Mouse (Mus musculus) G1E (cell line): ENCODE results near the gene Faiml. TPM values are rescaled to one million over a fixed set of nuclear protein-coding genes. Genes with fewer than 3 reads are reported as not detected.

Source experiments
- ATAC-seq: 2 replicates; pipeline ENCODE4 v1.8.0; 2016; ENCODE audit warnings: mild to moderate bottlenecking; ENCODE audit not compliant: insufficient number of reproducible peaks, poor library complexity, low FRiP score, severe bottlenecking; ENCODE audit errors: extremely low read depth
- DNase-seq: peaks from one replicate; pipeline ENCODE4 v3.0.0; 2012; ENCODE audit warnings: low spot score
- H3K27me3 ChIP-seq: 2 replicates; pipeline ENCODE4 v1.6.1; 2012; ENCODE audit warnings: mild to moderate bottlenecking, low read length, inconsistent platforms; ENCODE audit not compliant: insufficient read depth
- H3K36me3 ChIP-seq: replicated peaks from 2 replicates; pipeline ENCODE3; 2012; ENCODE audit warnings: mild to moderate bottlenecking, inconsistent platforms
- H3K4me1 ChIP-seq: 2 replicates; pipeline ENCODE4 v1.6.1; 2012; ENCODE audit warnings: low read depth, low read length, inconsistent platforms, mixed read lengths; ENCODE audit not compliant: insufficient read depth
- H3K4me3 ChIP-seq: 2 replicates; pipeline ENCODE4 v1.5.1; 2012; ENCODE audit warnings: low read depth, mild to moderate bottlenecking, inconsistent platforms, low read length, moderate library complexity, mixed read lengths
- H3K9me3 ChIP-seq: replicated peaks from 2 replicates; pipeline ENCODE4 v1.6.1; 2012; ENCODE audit warnings: inconsistent platforms
- CTCF ChIP-seq: IDR thresholded peaks from 2 replicates; pipeline ENCODE4 v1.5.1; 2012; ENCODE audit warnings: low read depth, low read length, inconsistent platforms, mixed read lengths
- GATA1 ChIP-seq: IDR thresholded peaks from 2 replicates; pipeline ENCODE4 v1.6.1; 2012; ENCODE audit warnings: borderline replicate concordance, low read length, inconsistent platforms, mixed read lengths
- GATA2 ChIP-seq: IDR thresholded peaks from 2 replicates; pipeline ENCODE4 v1.6.1; 2012; ENCODE audit warnings: low read depth, low read length, inconsistent platforms, borderline replicate concordance
- POLR2AphosphoS5 ChIP-seq: IDR thresholded peaks from 2 replicates; pipeline ENCODE4 v1.6.1; 2012; ENCODE audit warnings: low read depth, low read length, inconsistent platforms; ENCODE audit not compliant: insufficient replicate concordance
- TAL1 ChIP-seq: conservative IDR thresholded peaks from 2 replicates; pipeline ENCODE4 v1.6.1; 2012; ENCODE audit warnings: low read depth, low read length, inconsistent platforms, mixed read lengths
- polyA plus RNA-seq: library from polyadenylated mRNA; stranded (reverse); fragments of >175 nt; gene quantifications from 2 replicates; pipeline ENCODE4 v1.2.3, GENCODE M21; 2012
- total RNA-seq, 2 experiments: library from RNA; stranded (forward) in 1 of 2; stranded (reverse) in 1 of 2; fragments of 200-1000 nt in 1 of 2; fragments of >200 nt in 1 of 2; fragmentation: Nextera tagmentation in 1 of 2; gene quantifications; 2 replicates each; pipeline ENCODE4 v1.2.3; 2014 to 2017

Faiml gene
- total and polyA plus RNA-seq, 3 experiments: not detected

- no peak for DNase-seq
- H3K36me3 ChIP-seq: peaks cover 29% of the 10 kb centered on the region
- peaks cover 77% of the 10 kb centered on the region for H3K4me1 ChIP-seq
- ATAC-seq: no peak
- H3K27me3 ChIP-seq: no peaks in the 10 kb centered on the region
- H3K9me3 ChIP-seq: no peaks in the 10 kb centered on the region
- peak overlapping the region; percentile 86 for H3K4me3 ChIP-seq
- no peak for TF ChIP-seq POLR2AphosphoS5
- no peak for TF ChIP-seq GATA2
- TF ChIP-seq GATA1: no peak
- TF ChIP-seq TAL1: no peak
- no peak for TF ChIP-seq CTCF
Observed at GRCm38 (mm10) chr9:99243895-99244293, 6.9 kb upstream of the Faiml start.

- DNase-seq (no peak), ATAC-seq (peak; percentile 55)
- H3K36me3 ChIP-seq: peaks cover 24% of the 10 kb centered on the region
- H3K4me1 ChIP-seq: peaks cover 77% of the 10 kb centered on the region
- peak within 1 kb of the TSS; percentile 86 for H3K4me3 ChIP-seq
- no peak for TF ChIP-seq GATA2
- no peak for TF ChIP-seq POLR2AphosphoS5
- TF ChIP-seq GATA1: no peak
- no peak for TF ChIP-seq TAL1
- TF ChIP-seq CTCF: no peak
- no peaks in the 10 kb centered on the region for H3K9me3 ChIP-seq
- no peaks in the 10 kb centered on the region for H3K27me3 ChIP-seq
Observed at GRCm38 (mm10) chr9:99243190-99243894, 6.3 kb upstream of the Faiml start, which contains the start of gene Cep70. Gene Cep70 (plus strand): TSS chr9:99243367.

- Histone ChIP-seq H3K9me3 (no peaks in the 10 kb centered on the region), H3K4me3 (peak overlapping the region; percentile 86), H3K27me3 (no peaks in the 10 kb centered on the region), H3K4me1 (peaks cover 74% of the 10 kb centered on the region), H3K36me3 (peaks cover 18% of the 10 kb centered on the region)
- peak; percentile 80 for DNase-seq
- peak; percentile 78 for ATAC-seq
- TF ChIP-seq POLR2AphosphoS5: no peak
- TF ChIP-seq TAL1: peak; percentile 98
- TF ChIP-seq CTCF: no peak
Observed at GRCm38 (mm10) chr9:99242533-99243189, 5.6 kb upstream of the Faiml start.

- H3K36me3 ChIP-seq: peaks cover 12% of the 10 kb centered on the region
- DNase-seq (no peak), ATAC-seq (no peak)
- H3K9me3 ChIP-seq: no peaks in the 10 kb centered on the region
- peaks cover 71% of the 10 kb centered on the region for H3K4me1 ChIP-seq
- H3K27me3 ChIP-seq: no peaks in the 10 kb centered on the region
- TF ChIP-seq GATA2 (no peak), CTCF (peak; percentile 90)
- H3K4me3 ChIP-seq: peak overlapping the region; percentile 53; the same call in 1 of the 2 replicates
Observed at GRCm38 (mm10) chr9:99242035-99242434, 5.0 kb upstream of the Faiml start.

GRCm38 (mm10) chr9:99240571-99240970 lies 3.5 kb upstream of the Faiml start:
- H3K9me3 ChIP-seq: no peaks in the 10 kb centered on the region
- TF ChIP-seq GATA2 (no peak), CTCF (no peak), GATA1 (no peak), POLR2AphosphoS5 (no peak), TAL1 (no peak)
- ATAC-seq (no peak), DNase-seq (no peak)
- H3K36me3 ChIP-seq: peaks cover 3% of the 10 kb centered on the region
- H3K27me3 ChIP-seq: no peaks in the 10 kb centered on the region
- peaks cover 64% of the 10 kb centered on the region for H3K4me1 ChIP-seq
- H3K4me3 ChIP-seq: no peak overlapping the region

GRCm38 (mm10) chr9:99239256-99239655 lies 2.2 kb upstream of the Faiml start:
- ATAC-seq: no peak
- Histone ChIP-seq H3K9me3 (no peaks in the 10 kb centered on the region), H3K4me3 (no peak overlapping the region), H3K4me1 (peaks cover 52% of the 10 kb centered on the region), H3K36me3 (no peaks in the 10 kb centered on the region), H3K27me3 (no peaks in the 10 kb centered on the region)
- TF ChIP-seq TAL1 (no peak), GATA2 (no peak), CTCF (no peak), POLR2AphosphoS5 (no peak), GATA1 (no peak)
- no peak for DNase-seq
